Mouse (Mus musculus) common myeloid progenitor, adult 5-6 weeks (primary cell): ENCODE data around the gene Vmn1r183. TPM values are rescaled to one million over a fixed set of nuclear protein-coding genes. Genes with fewer than 3 reads are reported as not detected.
A peak's percentile ranks its signal among the peaks of the same experiment; 100 is the strongest.
"Not testable (repeated sequence)": the region's sequence is repeated elsewhere in the genome, so short reads cannot be mapped to it uniquely, and the experiment has no call there.

Experiments
- ATAC-seq: replicated peaks from 2 replicates; pipeline ENCODE4 v1.8.0; 2016; ENCODE audit warnings: low read depth, mild to moderate bottlenecking, moderate TSS enrichment, inconsistent platforms; ENCODE audit not compliant: poor library complexity, severe bottlenecking
- total RNA-seq: library from RNA; stranded (forward); fragments of 200-1000, 187-1606 nt; gene quantifications from 2 replicates; pipeline ENCODE4 v1.2.3, GENCODE M21; 2017

The Vmn1r183 gene
- total RNA-seq = not detected in 2 replicates

GRCm38 (mm10) chr7:24052660-24053304 lies at the start of gene Vmn1r183:
Gene Vmn1r183 (plus strand): TSS chr7:24053254.
- no peak for ATAC-seq

GRCm38 (mm10) chr7:24074424-24074823 lies 21.4 kb downstream of the Vmn1r183 start:
- not testable (repeated sequence) for ATAC-seq

- ATAC-seq = peak; percentile 92
Measured at GRCm38 (mm10) chr7:24081634-24082431, 28.8 kb downstream of the Vmn1r183 start, which contains the start of gene Zfp180. Gene Zfp180 (plus strand): TSS chr7:24081924.

- peak; percentile 4; the same call in 1 of the 2 replicates for ATAC-seq
Measured at GRCm38 (mm10) chr7:24082457-24083235, 29.6 kb downstream of the Vmn1r183 start.

- no peak for ATAC-seq
Measured at GRCm38 (mm10) chr7:24086871-24087270, 33.8 kb downstream of the Vmn1r183 start.

- ATAC-seq = no peak
Measured at GRCm38 (mm10) chr7:24087485-24088125, 34.6 kb downstream of the Vmn1r183 start.

- no peak for ATAC-seq
Measured at GRCm38 (mm10) chr7:24104403-24104802, 51.3 kb downstream of the Vmn1r183 start.

- no peak for ATAC-seq
Measured at GRCm38 (mm10) chr7:24105144-24105703, 52.2 kb downstream of the Vmn1r183 start.

- no peak for ATAC-seq
Measured at GRCm38 (mm10) chr7:24110839-24111238, 57.8 kb downstream of the Vmn1r183 start.

GRCm38 (mm10) chr7:24111772-24112155 lies 58.7 kb downstream of the Vmn1r183 start:
- no peak for ATAC-seq

GRCm38 (mm10) chr7:24112156-24112856 lies 59.3 kb downstream of the Vmn1r183 start, which contains the start of gene Zfp112:
Gene Zfp112 (plus strand): TSS chr7:24112314.
- peak; percentile 56 for ATAC-seq

GRCm38 (mm10) chr7:24113001-24113400 lies 59.9 kb downstream of the Vmn1r183 start:
- ATAC-seq = peak; percentile 80

Other genes starting within 250 kb of the Vmn1r183 start
- not detected in 2 replicates for gene Vmn1r175, start 242.6 kb upstream of the Vmn1r183 start, total RNA-seq
- not detected in 2 replicates for gene Vmn1r176, start 215.9 kb upstream of the Vmn1r183 start, total RNA-seq
- not detected in 2 replicates for gene Vmn1r177, start 186.8 kb upstream of the Vmn1r183 start, total RNA-seq
- gene Vmn1r178, start 161.2 kb upstream of the Vmn1r183 start, total RNA-seq = not detected in 2 replicates
- not detected in 2 replicates for gene Vmn1r179, start 126.3 kb upstream of the Vmn1r183 start, total RNA-seq
- gene Vmn1r180, start 102.6 kb upstream of the Vmn1r183 start, total RNA-seq = not detected in 2 replicates
- not detected in 2 replicates for gene Vmn1r181, start 78.6 kb upstream of the Vmn1r183 start, total RNA-seq
- not detected in 2 replicates for gene V1rd19, start 51.6 kb upstream of the Vmn1r183 start, total RNA-seq
- 18.2 and 21.3 TPM in 2 replicates for gene Zfp180, start 28.7 kb downstream of the Vmn1r183 start, total RNA-seq
- gene Zfp112, start 59.1 kb downstream of the Vmn1r183 start, total RNA-seq = 0.39 and 0.78 TPM in 2 replicates
- gene Zfp235, start 80.9 kb downstream of the Vmn1r183 start, total RNA-seq = 6.3 and 7.4 TPM in 2 replicates
- gene Zfp114, start 121.8 kb downstream of the Vmn1r183 start, total RNA-seq = 1.5 and 3.2 TPM in 2 replicates
- gene Zfp111, start 158.2 kb downstream of the Vmn1r183 start, total RNA-seq = 12.0 and 26.3 TPM in 2 replicates
- 9.8 and 14.8 TPM in 2 replicates for gene Zfp109, start 184.3 kb downstream of the Vmn1r183 start, total RNA-seq
- 1.5 and 3.8 TPM in 2 replicates for gene Zfp108, start 201.5 kb downstream of the Vmn1r183 start, total RNA-seq
- gene Zfp93, start 217.2 kb downstream of the Vmn1r183 start, total RNA-seq = 1.6 and 4.9 TPM in 2 replicates
- gene Zfp61, start 248.0 kb downstream of the Vmn1r183 start, total RNA-seq = 15.7 and 21.4 TPM in 2 replicates